Mouse (Mus musculus) myocyte (in vitro differentiated cells): ENCODE results near the gene Agpat1. TPM values are rescaled to one million over a fixed set of nuclear protein-coding genes. Genes with fewer than 3 reads are reported as not detected.
A peak's percentile ranks its signal among the peaks of the same experiment; 100 is the strongest.

Source experiments
- H3K27me3 ChIP-seq: one replicate; pipeline ENCODE4 v1.6.1; 2011; ENCODE audit not compliant: control insufficient read depth, insufficient read depth, insufficient read length
- H3K36me3 ChIP-seq: one replicate; pipeline ENCODE4 v1.6.1; 2011; ENCODE audit not compliant: control insufficient read depth, insufficient read depth
- H3K4me2 ChIP-seq: one replicate; pipeline ENCODE4 v1.6.1; 2011; ENCODE audit warnings: low read depth, control low read depth
- H3K4me3 ChIP-seq: one replicate; pipeline ENCODE4 v1.5.1; 2011; ENCODE audit warnings: mild to moderate bottlenecking, control low read depth, moderate library complexity
- H3K79me2 ChIP-seq: one replicate; pipeline ENCODE4 v1.6.1; 2011; ENCODE audit not compliant: control insufficient read depth, insufficient read depth
- H3ac ChIP-seq: one replicate; pipeline ENCODE4 v1.6.1; 2011; ENCODE audit not compliant: control insufficient read depth, insufficient read length
- CEBPB ChIP-seq: IDR thresholded peaks from 2 replicates; pipeline ENCODE4 v1.6.1; 2011; ENCODE audit warnings: mild to moderate bottlenecking, moderate library complexity; ENCODE audit not compliant: poor library complexity, insufficient read depth, severe bottlenecking
- E2F4 ChIP-seq: IDR thresholded peaks from one replicate; pipeline ENCODE4 v1.6.1; 2011; ENCODE audit warnings: mild to moderate bottlenecking, control low read depth, moderate library complexity; ENCODE audit not compliant: insufficient read depth
- MAX ChIP-seq: IDR thresholded peaks from one replicate; pipeline ENCODE4 v1.6.1; 2011; ENCODE audit warnings: low read depth, mild to moderate bottlenecking, control low read depth
- MYOD1 ChIP-seq, 3 experiments: IDR thresholded peaks; one replicate each; pipeline ENCODE4 v1.6.1; 2011; ENCODE audit warnings: control low read depth in 2 of 3, low read depth in 2 of 3, mild to moderate bottlenecking in 2 of 3, moderate library complexity in 1 of 3; ENCODE audit not compliant: insufficient read length in 2 of 3, control insufficient read depth in 1 of 3
- MYOG ChIP-seq, 3 experiments: IDR thresholded peaks; one replicate each; pipeline ENCODE4 v1.6.1; 2011; ENCODE audit warnings: control low read depth in 2 of 3, low read depth in 2 of 3, mild to moderate bottlenecking in 2 of 3; ENCODE audit not compliant: insufficient read length in 2 of 3, control insufficient read depth in 1 of 3, insufficient read depth in 1 of 3
- POLR2A ChIP-seq: IDR thresholded peaks from one replicate; pipeline ENCODE4 v1.6.1; 2011; ENCODE audit warnings: low read depth, mild to moderate bottlenecking, control low read depth, moderate library complexity; ENCODE audit not compliant: insufficient read length
- POLR2AphosphoS2 ChIP-seq: IDR thresholded peaks from one replicate; pipeline ENCODE4 v1.6.1; 2011; ENCODE audit warnings: low read depth, control low read depth; ENCODE audit not compliant: insufficient read length
- REST ChIP-seq: IDR thresholded peaks from one replicate; pipeline ENCODE4 v1.6.1; 2011; ENCODE audit warnings: mild to moderate bottlenecking, control low read depth, moderate library complexity; ENCODE audit not compliant: insufficient read depth, insufficient read length
- SRF ChIP-seq: IDR thresholded peaks from one replicate; pipeline ENCODE4 v1.6.1; 2011; ENCODE audit warnings: low read depth; ENCODE audit not compliant: control insufficient read depth, insufficient read length
- TCF12 ChIP-seq: IDR thresholded peaks from one replicate; pipeline ENCODE4 v1.6.1; 2011; ENCODE audit warnings: mild to moderate bottlenecking, control low read depth; ENCODE audit not compliant: poor library complexity, insufficient read depth, severe bottlenecking
- TCF3 ChIP-seq: IDR thresholded peaks from one replicate; pipeline ENCODE4 v1.6.1; 2011; ENCODE audit warnings: low read depth, control low read depth; ENCODE audit not compliant: insufficient read length
- USF1 ChIP-seq: IDR thresholded peaks from one replicate; pipeline ENCODE4 v1.6.1; 2011; ENCODE audit warnings: low read depth, mild to moderate bottlenecking, control low read depth, moderate library complexity
- polyA plus RNA-seq: library from polyadenylated mRNA; unstranded; fragments of >200 nt; fragmentation: generic; extraction: Trizol; gene quantifications from one replicate; pipeline ENCODE4 v1.2.1, GENCODE M21; 2012; ENCODE audit warnings: missing spikeins

The Agpat1 gene
- polyA plus RNA-seq, 1 experiment: 70.5 TPM

- TF ChIP-seq E2F4 (no peak), POLR2A (peak; percentile 56)
- no peaks in the 10 kb centered on the region for H3K79me2 ChIP-seq
- H3K4me3 ChIP-seq: peak overlapping the region; percentile 42
- peak overlapping the region; percentile 8 for H3ac ChIP-seq
- H3K27me3 ChIP-seq: peaks cover 25% of the 10 kb centered on the region
- H3K4me2 ChIP-seq: peak overlapping the region; percentile 73
- H3K36me3 ChIP-seq: no peaks in the 10 kb centered on the region
Observed at GRCm38 (mm10) chr17:34627093-34627942, 23.3 kb downstream of the Agpat1 start.

DNA sequence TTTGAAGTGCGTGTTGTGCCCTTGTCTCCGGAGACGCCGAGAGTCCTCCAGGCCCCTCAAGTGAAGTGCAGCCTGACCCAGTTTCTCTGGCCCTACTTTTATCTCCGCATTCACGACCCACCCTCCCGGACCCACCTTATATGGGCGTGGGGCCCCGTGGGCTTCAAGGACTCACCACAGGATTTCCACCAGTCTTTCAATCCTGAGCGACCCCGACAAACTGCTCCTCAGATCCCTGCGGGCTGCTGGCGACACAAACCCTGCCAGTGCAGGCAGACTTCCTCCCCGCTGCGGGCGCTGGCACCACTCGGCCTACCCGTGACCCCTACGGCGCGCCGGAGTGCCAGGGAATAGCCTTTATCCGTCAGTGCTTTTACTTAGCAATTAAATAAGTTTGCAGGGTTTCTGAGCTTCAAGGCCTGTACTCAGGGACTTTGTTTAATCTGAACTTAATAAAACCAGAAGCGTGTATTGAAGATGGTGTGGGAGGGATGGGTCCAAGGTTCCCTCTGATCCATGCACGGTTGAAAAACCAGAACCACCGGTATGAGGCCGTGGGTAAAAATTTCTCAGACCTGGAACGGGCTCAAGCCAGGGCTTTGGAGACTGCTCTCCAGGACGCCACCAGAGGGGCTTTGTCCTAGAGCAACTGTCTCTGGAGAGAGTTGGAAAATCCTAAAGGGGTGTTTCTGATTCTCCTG, 24.0 kb downstream of the Agpat1 start, which contains the start of gene Ppt2:
Ppt2 (minus strand) TSS at position 568 of the 701 bp plus-strand sequence.
- TF ChIP-seq MYOD1 (IDR thresholded peaks at IDR 0.05; ENCODE audit: control insufficient read depth in 1 of 3, insufficient read length in 2 of 3, low read depth in 2 of 3) (no peak), POLR2AphosphoS2 (no peak), POLR2A (no peak), E2F4 (no peak), SRF (no peak), USF1 (no peak), CEBPB (no peak), REST (no peak)
- H3K36me3 ChIP-seq: no peaks in the 10 kb centered on the region
- no peaks in the 10 kb centered on the region for H3K79me2 ChIP-seq
- peak within 1 kb of the TSS; percentile 70 for H3K4me2 ChIP-seq
- H3ac ChIP-seq: peak within 1 kb of the TSS; percentile 8
- peak within 1 kb of the TSS; percentile 42 for H3K4me3 ChIP-seq
- peaks cover 32% of the 10 kb centered on the region for H3K27me3 ChIP-seq

- no peaks in the 10 kb centered on the region for H3K36me3 ChIP-seq
- peak overlapping the region; percentile 70 for H3K4me2 ChIP-seq
- TF ChIP-seq SRF (no peak), MAX (no peak), MYOG (IDR thresholded peaks at IDR 0.05; ENCODE audit: control insufficient read depth in 1 of 3, insufficient read depth in 1 of 3, insufficient read length in 2 of 3, low read depth in 2 of 3) (no peak), POLR2AphosphoS2 (no peak), E2F4 (no peak), POLR2A (no peak)
- H3ac ChIP-seq: no peak overlapping the region
- peak overlapping the region; percentile 42 for H3K4me3 ChIP-seq
- no peaks in the 10 kb centered on the region for H3K79me2 ChIP-seq
- peaks cover 37% of the 10 kb centered on the region for H3K27me3 ChIP-seq
Observed at GRCm38 (mm10) chr17:34628644-34628967, 24.5 kb downstream of the Agpat1 start.

DNA sequence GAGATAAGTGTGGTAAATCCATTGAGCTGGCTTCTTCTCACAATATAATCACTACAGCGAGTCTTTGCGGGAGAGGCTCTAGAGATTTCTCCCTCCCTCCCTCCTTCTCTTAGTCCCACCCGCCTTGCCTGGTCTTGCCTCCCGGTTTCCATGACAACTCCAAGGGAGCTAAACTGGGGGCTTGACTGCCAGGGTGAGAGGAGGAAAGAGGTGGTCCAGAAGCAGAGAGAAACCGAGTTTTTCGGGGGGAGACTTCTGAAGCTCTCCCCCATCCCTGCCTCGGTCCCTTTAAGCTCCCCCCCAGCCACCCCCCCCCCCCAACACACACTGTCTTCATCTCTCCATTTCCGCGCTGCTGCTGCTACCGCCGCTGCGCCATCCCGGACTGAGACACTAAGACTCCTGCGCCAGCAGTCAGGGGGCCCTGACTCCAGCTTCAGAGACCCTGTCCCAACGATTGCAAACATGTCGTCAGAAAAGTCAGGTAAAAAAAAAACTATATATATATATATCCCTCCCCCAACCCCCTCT, 25.2 kb downstream of the Agpat1 start, which contains the start of gene Prrt1:
Prrt1 (plus strand) TSS at position 313 of the 531 bp plus-strand sequence.
- Histone ChIP-seq H3K79me2 (no peaks in the 10 kb centered on the region), H3K27me3 (peaks cover 44% of the 10 kb centered on the region), H3K4me2 (peak within 1 kb of the TSS; percentile 70), H3ac (no peak within 1 kb of the TSS), H3K36me3 (no peaks in the 10 kb centered on the region), H3K4me3 (peak within 1 kb of the TSS; percentile 42)
- TF ChIP-seq TCF12 (no peak), TCF3 (no peak), MYOD1 (IDR thresholded peaks at IDR 0.05; ENCODE audit: control insufficient read depth in 1 of 3, insufficient read length in 2 of 3, low read depth in 2 of 3) (no peak), USF1 (no peak), CEBPB (no peak), POLR2A (no peak), POLR2AphosphoS2 (no peak), MAX (no peak), E2F4 (no peak), SRF (no peak), REST (no peak), MYOG (IDR thresholded peaks at IDR 0.05; ENCODE audit: control insufficient read depth in 1 of 3, insufficient read depth in 1 of 3, insufficient read length in 2 of 3, low read depth in 2 of 3) (no peak)

DNA sequence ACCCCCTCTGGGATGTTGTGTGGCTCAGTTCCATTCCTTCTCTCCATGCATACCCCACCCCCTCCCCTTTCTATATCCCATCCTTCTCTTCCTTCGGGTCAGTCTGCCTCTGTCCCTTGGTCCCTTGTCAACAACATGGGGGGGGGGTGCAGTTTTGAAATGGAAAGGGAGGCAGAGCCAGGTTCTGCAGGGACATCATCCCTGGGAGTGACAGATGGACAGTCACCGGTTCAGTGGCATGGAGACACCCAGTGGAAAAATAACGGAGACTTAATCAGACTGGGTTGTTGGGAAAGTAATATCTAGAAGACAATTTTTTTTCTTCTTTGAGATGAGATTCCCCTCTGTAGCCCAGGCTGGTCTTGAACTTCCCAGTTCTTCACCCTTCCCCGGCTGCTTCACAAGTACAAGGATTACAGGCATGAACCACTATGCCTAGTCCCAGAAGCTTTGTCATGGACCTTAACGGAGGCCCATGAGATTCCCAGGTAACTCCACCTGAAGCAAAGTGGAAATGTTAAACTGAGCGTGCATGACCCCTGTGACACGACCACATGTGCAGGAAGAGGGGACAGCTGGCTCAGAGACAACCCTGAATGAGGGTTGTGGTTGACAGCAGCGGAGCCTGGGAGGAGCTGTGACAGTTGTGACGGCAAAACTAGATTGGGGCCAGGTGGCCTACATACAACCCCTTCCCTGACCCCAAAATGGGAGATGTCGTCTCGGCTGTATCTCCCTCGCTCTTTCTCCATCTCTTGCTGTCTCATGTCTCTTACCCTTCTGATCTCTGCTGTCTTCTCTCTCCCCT, 25.9 kb downstream of the Agpat1 start:
- Histone ChIP-seq H3K36me3 (no peaks in the 10 kb centered on the region), H3ac (no peak overlapping the region), H3K27me3 (peaks cover 45% of the 10 kb centered on the region), H3K4me2 (no peak overlapping the region), H3K79me2 (no peaks in the 10 kb centered on the region), H3K4me3 (no peak overlapping the region)
- TF ChIP-seq MAX: no peak
- no peak for TF ChIP-seq MYOD1 (IDR thresholded peaks at IDR 0.05; ENCODE audit: control insufficient read depth in 1 of 3, insufficient read length in 2 of 3, low read depth in 2 of 3)
- TF ChIP-seq POLR2AphosphoS2: no peak
- TF ChIP-seq USF1: no peak
- TF ChIP-seq TCF3: no peak
- no peak for TF ChIP-seq TCF12
- no peak for TF ChIP-seq CEBPB
- no peak for TF ChIP-seq MYOG (IDR thresholded peaks at IDR 0.05; ENCODE audit: control insufficient read depth in 1 of 3, insufficient read depth in 1 of 3, insufficient read length in 2 of 3, low read depth in 2 of 3)
